Mouse (Mus musculus) lung, postnatal 0 days (tissue): ENCODE measurements around the gene Nup188. TPM values are rescaled to one million over a fixed set of nuclear protein-coding genes. Genes with fewer than 3 reads are reported as not detected.

Experiments used
- ATAC-seq: fragments of 200-750 bp; cut with Nextera tagmentation; 2 replicates; pipeline ENCODE4 v1.8.0; 2017; ENCODE audit warnings: moderate library complexity
- DNase-seq: peaks from one replicate; pipeline ENCODE4 v3.0.0-alpha.2; 2016; ENCODE audit warnings: low spot score
- H3K27ac ChIP-seq: fragments of 300-500 bp; sonication (generic); 2 replicates; pipeline ENCODE4 v1.5.1; 2014; ENCODE audit warnings: antibody characterized with exemption, mild to moderate bottlenecking, low read length, mixed read lengths
- H3K27me3 ChIP-seq: fragments of 300-500 bp; sonication (generic); replicated peaks from 2 replicates; pipeline ENCODE4 v1.6.1; 2014; ENCODE audit warnings: low read length, mixed read lengths; ENCODE audit not compliant: insufficient read depth
- H3K36me3 ChIP-seq: fragments of 300-500 bp; sonication (generic); 2 replicates; pipeline ENCODE4 v1.6.1; 2014; ENCODE audit warnings: low read length, mixed read lengths; ENCODE audit not compliant: insufficient read depth
- H3K4me1 ChIP-seq: fragments of 300-500 bp; sonication (generic); 2 replicates; pipeline ENCODE4 v1.6.1; 2014; ENCODE audit warnings: antibody characterized with exemption, low read depth, low read length, mixed read lengths; ENCODE audit not compliant: insufficient read depth
- H3K4me2 ChIP-seq: fragments of 300-500 bp; sonication (generic); replicated peaks from 2 replicates; pipeline ENCODE4 v1.6.1; 2014; ENCODE audit warnings: low read depth, mild to moderate bottlenecking, low read length, moderate library complexity, mixed read lengths
- H3K4me3 ChIP-seq: fragments of 300-500 bp; sonication (generic); 2 replicates; pipeline ENCODE4 v1.5.1; 2014; ENCODE audit warnings: low read depth, low read length
- H3K9ac ChIP-seq: fragments of 300-500 bp; sonication (generic); replicated peaks from 2 replicates; pipeline ENCODE4 v1.6.1; 2014; ENCODE audit warnings: low read depth, mild to moderate bottlenecking
- H3K9me3 ChIP-seq: fragments of 300-500 bp; sonication (generic); 2 replicates; pipeline ENCODE4 v1.6.1; 2016; ENCODE audit warnings: low read length, mixed read lengths
- CTCF ChIP-seq: IDR thresholded peaks from 2 replicates; pipeline ENCODE4 v1.5.1; 2016; ENCODE audit warnings: antibody characterized with exemption, mild to moderate bottlenecking
- EP300 ChIP-seq: IDR thresholded peaks from 2 replicates; pipeline ENCODE4 v1.6.1; 2016; ENCODE audit warnings: antibody characterized with exemption, mild to moderate bottlenecking, control low read depth
- WGBS: fragments of 180-500 bp; shearing (Covaris S2); extraction: QIAGEN DNeasy Blood & Tissue Kit; methylation state at CpG from one replicate; pipeline ENCODE4 v1.1.7; 2014; 5-methylcytosine and 5-hydroxymethylcytosine counted together
- polyA plus RNA-seq: library from polyadenylated mRNA; unstranded; fragments of >200 nt; fragmentation: Nextera tagmentation; extraction: Ambion mirVana; gene quantifications from 2 replicates; pipeline ENCODE4 v1.2.1, GENCODE M21; 2015

The Nup188 gene
- polyA plus RNA-seq, 1 experiment from 2014 or later = 8.9 TPM

GRCm38 (mm10) chr2:30336174-30336915, 50.1 kb downstream of the Nup188 start:
- Histone ChIP-seq H3K27me3 (no peaks in the 10 kb centered on the region), H3K36me3 (peaks cover 49% of the 10 kb centered on the region; the same call in 1 of the 2 replicates), H3K4me3 (no peak overlapping the region), H3K27ac (no peak overlapping the region), H3K4me2 (no peak overlapping the region), H3K9me3 (no peaks in the 10 kb centered on the region), H3K9ac (no peak overlapping the region), H3K4me1 (no peaks in the 10 kb centered on the region)
- no peak for TF ChIP-seq EP300
- no peak for TF ChIP-seq CTCF
- 81% methylated on average over 16 of the region's 16 CpGs for WGBS
- ATAC-seq (no peak), DNase-seq (no peak)

DNA sequence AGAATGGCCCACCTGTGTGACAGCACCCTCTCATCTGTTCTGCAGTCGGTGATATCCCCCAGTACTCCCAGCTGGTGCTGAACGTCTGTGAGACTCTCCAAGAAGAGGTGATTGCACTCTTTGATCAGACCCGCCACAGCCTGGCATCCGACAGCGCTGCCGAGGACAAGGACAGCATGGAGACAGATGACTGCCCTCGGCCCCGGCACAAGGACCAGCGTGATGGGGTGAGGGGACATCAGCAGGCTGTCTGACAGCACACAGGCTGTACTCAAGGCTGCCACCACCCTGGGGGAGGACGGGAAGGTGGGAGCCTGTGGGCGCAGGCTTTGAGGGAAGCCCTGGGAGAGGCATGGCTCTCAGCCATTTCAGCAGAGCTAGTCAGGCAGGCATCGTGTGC, 51.0 kb downstream of the Nup188 start:
- H3K4me2 ChIP-seq = no peak overlapping the region
- ATAC-seq (no peak), DNase-seq (no peak)
- no peaks in the 10 kb centered on the region for H3K27me3 ChIP-seq
- peaks cover 57% of the 10 kb centered on the region; the same call in 1 of the 2 replicates for H3K36me3 ChIP-seq
- no peak overlapping the region for H3K4me3 ChIP-seq
- no peak overlapping the region for H3K27ac ChIP-seq
- no peak overlapping the region for H3K9ac ChIP-seq
- H3K4me1 ChIP-seq = no peaks in the 10 kb centered on the region
- 60% methylated on average over 12 of the region's 12 CpGs for WGBS
- no peaks in the 10 kb centered on the region for H3K9me3 ChIP-seq
- no peak for TF ChIP-seq CTCF
- TF ChIP-seq EP300 = no peak

DNA sequence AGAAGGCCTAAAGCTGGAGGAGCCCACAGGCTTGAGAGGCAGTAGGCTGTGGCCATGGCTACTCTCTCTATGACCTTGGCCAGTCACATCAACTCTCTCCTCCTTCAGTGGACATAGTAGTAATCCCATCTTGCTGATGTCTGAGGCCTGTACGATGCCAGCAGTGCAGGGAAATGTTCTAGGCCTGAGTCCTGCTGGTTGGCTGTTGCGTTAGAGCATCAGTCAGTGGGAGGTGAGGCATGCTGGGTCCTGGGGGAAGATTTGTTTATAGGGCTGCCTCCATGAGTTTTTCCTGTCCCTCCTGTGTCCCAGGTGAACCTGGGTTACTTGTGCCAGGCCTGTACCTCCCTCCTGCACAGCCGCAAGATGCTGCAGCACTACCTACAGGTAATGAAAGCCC, 55.9 kb downstream of the Nup188 start:
- WGBS = 90% methylated on average over 3 of the region's 3 CpGs
- TF ChIP-seq CTCF (no peak), EP300 (no peak)
- no peaks in the 10 kb centered on the region for H3K4me1 ChIP-seq

GRCm38 (mm10) chr2:30342544-30342943, 56.3 kb downstream of the Nup188 start:
- Histone ChIP-seq H3K4me3 (no peak overlapping the region), H3K36me3 (peaks cover 35% of the 10 kb centered on the region; the same call in 1 of the 2 replicates), H3K4me1 (no peaks in the 10 kb centered on the region), H3K27ac (no peak overlapping the region), H3K9ac (no peak overlapping the region), H3K27me3 (no peaks in the 10 kb centered on the region), H3K4me2 (no peak overlapping the region), H3K9me3 (no peaks in the 10 kb centered on the region)
- WGBS = 88% methylated on average over 7 of the region's 7 CpGs
- DNase-seq = no peak
- no peak for ATAC-seq
- no peak for TF ChIP-seq CTCF
- TF ChIP-seq EP300 = no peak

More for the DNA sequence above, 55.9 kb downstream of the Nup188 start:
- no peak for ATAC-seq
- Histone ChIP-seq H3K4me2 (no peak overlapping the region), H3K9me3 (no peaks in the 10 kb centered on the region), H3K27me3 (no peaks in the 10 kb centered on the region), H3K9ac (no peak overlapping the region), H3K4me3 (no peak overlapping the region), H3K27ac (no peak overlapping the region), H3K36me3 (peaks cover 38% of the 10 kb centered on the region; the same call in 1 of the 2 replicates)
- no peak for DNase-seq

DNA sequence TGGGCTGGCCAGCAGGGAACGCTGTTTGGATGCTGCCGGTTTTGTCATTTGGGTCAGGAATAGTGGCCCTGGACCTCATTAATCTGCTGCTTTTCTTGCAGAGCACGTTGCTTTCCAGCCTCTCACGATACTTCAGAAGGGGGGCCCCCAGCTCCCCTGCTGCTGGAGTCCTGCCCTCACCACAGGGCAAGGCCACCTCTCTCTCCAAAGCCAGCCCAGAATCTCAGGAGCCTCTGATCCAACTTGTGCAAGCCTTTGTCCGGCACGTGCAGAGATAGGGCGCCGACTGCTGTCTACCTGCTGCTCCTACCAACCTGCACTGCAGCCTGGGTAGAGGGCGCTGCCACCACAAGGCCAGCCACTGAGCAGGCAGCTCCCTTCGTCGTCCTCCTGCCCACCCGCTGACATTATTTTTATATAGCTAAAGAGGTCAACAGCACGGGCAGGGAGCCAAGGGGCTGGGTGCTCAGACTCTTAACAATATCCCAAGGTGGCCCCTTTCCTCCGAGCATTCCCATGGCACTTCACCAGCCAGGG, 57.5 kb downstream of the Nup188 start:
- Histone ChIP-seq H3K27me3 (no peaks in the 10 kb centered on the region), H3K9me3 (no peaks in the 10 kb centered on the region), H3K4me2 (no peak overlapping the region), H3K36me3 (peaks cover 35% of the 10 kb centered on the region; the same call in 1 of the 2 replicates), H3K4me1 (no peaks in the 10 kb centered on the region), H3K9ac (no peak overlapping the region), H3K27ac (no peak overlapping the region), H3K4me3 (no peak overlapping the region)
- peak; percentile 32 for DNase-seq
- ATAC-seq = peak; percentile 54
- TF ChIP-seq EP300 (no peak), CTCF (peak; percentile 40)
- 55% methylated on average over 14 of the region's 14 CpGs for WGBS

DNA sequence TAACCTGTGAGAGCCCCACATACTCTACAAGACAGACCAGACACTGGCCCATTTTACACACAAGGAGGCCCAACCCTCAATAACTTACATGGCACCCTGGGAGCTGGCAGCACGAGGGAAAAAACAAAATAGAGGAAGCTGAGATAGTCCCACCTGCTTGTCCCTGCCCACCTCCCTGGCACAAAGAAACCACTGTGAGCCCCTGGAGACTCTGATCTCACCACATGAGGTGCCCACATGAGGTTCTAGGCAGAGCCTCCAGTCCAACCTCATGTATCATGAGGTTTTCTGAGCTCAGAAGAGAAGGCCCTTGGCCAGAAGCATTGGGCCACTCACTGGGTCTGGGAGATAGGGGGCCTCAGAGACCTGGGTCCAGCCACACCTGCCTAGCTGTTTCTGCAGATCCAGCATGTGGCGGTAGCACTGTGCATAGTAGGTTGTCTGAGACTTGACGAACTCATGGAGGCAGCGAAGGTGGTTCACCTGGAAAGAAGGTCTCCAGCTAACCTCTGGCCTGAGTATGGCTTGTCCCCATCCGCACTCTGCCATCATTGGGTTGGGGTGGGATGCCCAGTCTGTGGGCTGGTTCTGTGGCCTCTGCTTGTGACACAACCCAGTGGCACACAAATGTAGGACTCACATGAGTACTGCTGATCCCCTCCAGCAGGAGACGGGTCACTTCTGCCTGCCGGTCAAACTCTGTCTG, 59.9 kb downstream of the Nup188 start:
- WGBS = 88% methylated on average over 7 of the region's 7 CpGs
- no peaks in the 10 kb centered on the region for H3K27me3 ChIP-seq
- no peak for DNase-seq
- H3K27ac ChIP-seq = no peak overlapping the region
- TF ChIP-seq CTCF (no peak), EP300 (no peak)
- no peak overlapping the region for H3K4me2 ChIP-seq
- H3K4me3 ChIP-seq = no peak overlapping the region
- H3K36me3 ChIP-seq = peaks cover 31% of the 10 kb centered on the region
- H3K9ac ChIP-seq = no peak overlapping the region
- ATAC-seq = no peak
- no peaks in the 10 kb centered on the region for H3K9me3 ChIP-seq
- no peaks in the 10 kb centered on the region for H3K4me1 ChIP-seq
